Mouse (Mus musculus) small intestine, adult 10 weeks (tissue): ENCODE measurements around the gene Polr3e. TPM values are rescaled to one million over a fixed set of nuclear protein-coding genes. Genes with fewer than 3 reads are reported as not detected.

ENCODE experiments used
- polyA plus RNA-seq: library from polyadenylated mRNA; stranded (reverse); fragments of 350-450 nt; fragmentation: Illumina TruSeq; extraction: RNeasy Lipid Tissue Mini Kit (QIAGEN cat#74804); gene quantifications from one replicate; pipeline ENCODE4 v1.2.3, GENCODE M21; 2014; ENCODE audit warnings: low replicate concordance

The Polr3e gene
- 7.6 TPM for polyA plus RNA-seq

GRCm38 (mm10) chr7:120917592-120918461 lies at the start of gene Polr3e:
Polr3e (plus strand) TSS chr7:120917744.

GRCm38 (mm10) chr7:120982200-120982841 lies 64.8 kb downstream of the Polr3e start, which contains the start of the genes Cdr2 and Mfsd13b:
Cdr2 (minus strand) TSS chr7:120982312.
Mfsd13b (plus strand) TSS chr7:120982509.

Other genes starting within 250 kb of the Polr3e start
- gene Pdzd9, start 247.4 kb upstream of the Polr3e start, polyA plus RNA-seq = not detected
- 23.7 TPM for gene Mosmo, start 240.1 kb upstream of the Polr3e start, polyA plus RNA-seq
- gene Vwa3a, start 178.4 kb upstream of the Polr3e start, polyA plus RNA-seq = not detected
- gene Gm5737, start 105.4 kb upstream of the Polr3e start, polyA plus RNA-seq = not detected
- 2.9 TPM for gene Eef2k, start 74.9 kb upstream of the Polr3e start, polyA plus RNA-seq
- 190 TPM for gene Cdr2, start 64.6 kb downstream of the Polr3e start, polyA plus RNA-seq
- gene Mfsd13b, start 64.8 kb downstream of the Polr3e start, polyA plus RNA-seq = 0.52 TPM
- gene Mettl9, start 116.7 kb downstream of the Polr3e start, polyA plus RNA-seq = 409 TPM
- 14.6 TPM for gene Igsf6, start 156.8 kb downstream of the Polr3e start, polyA plus RNA-seq
- gene Otoa, start 163.9 kb downstream of the Polr3e start, polyA plus RNA-seq = not detected